Mouse (Mus musculus): Measurements from ENCODE around the gene Cdc42bpg. TPM values are rescaled to one million over a fixed set of nuclear protein-coding genes. Genes with fewer than 3 reads are reported as not detected.

The Cdc42bpg gene
- polyA plus RNA-seq, 1 experiment: 6.9 TPM

- H3K27ac ChIP-seq (ENCODE audit: insufficient read depth, low read depth, low read length): no peak overlapping the region
- TF ChIP-seq CTCF (IDR thresholded peaks at IDR 0.05; ENCODE audit: low read depth, low read length) (peak; percentile 79), POLR2A (IDR thresholded peaks at IDR 0.05; ENCODE audit: borderline replicate concordance, low read depth, low read length) (no peak)
- peaks cover 43% of the 10 kb centered on the region for H3K4me1 ChIP-seq (ENCODE audit: control insufficient read depth, insufficient read depth, low read length)
- H3K4me3 ChIP-seq (ENCODE audit: insufficient read depth, low read length): no peak overlapping the region
Observed at GRCm38 (mm10) chr19:6268170-6268528, 38.1 kb upstream of the Cdc42bpg start.

DNA sequence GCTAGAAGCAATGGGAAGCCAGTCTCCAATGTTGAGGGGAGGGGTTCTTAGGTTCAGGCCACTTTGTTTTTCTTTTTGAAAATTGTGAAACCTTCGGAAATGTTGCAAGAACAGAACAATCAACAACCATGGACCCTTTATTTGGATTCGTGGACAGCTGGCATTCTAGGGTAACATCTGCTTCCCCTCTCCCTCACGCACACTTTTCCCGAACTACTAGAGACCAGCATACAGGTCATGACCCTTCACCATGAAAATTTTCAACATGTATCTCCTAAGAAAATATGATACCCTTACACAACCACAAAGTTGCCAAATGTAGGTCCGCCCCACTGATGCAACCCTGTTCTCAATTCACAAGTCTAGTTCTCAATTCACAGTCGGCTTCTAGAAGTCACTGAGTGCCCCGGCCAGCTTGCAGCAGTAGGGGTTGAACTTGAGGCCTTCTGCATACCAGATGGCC lies 37.6 kb upstream of the Cdc42bpg start:
- Histone ChIP-seq H3K4me1 (ENCODE audit: control insufficient read depth, insufficient read depth, low read length) (peaks cover 48% of the 10 kb centered on the region), H3K27ac (ENCODE audit: insufficient read depth, low read depth, low read length) (no peak overlapping the region), H3K4me3 (ENCODE audit: insufficient read depth, low read length) (no peak overlapping the region)
- no peak for TF ChIP-seq POLR2A (IDR thresholded peaks at IDR 0.05; ENCODE audit: borderline replicate concordance, low read depth, low read length)

DNA sequence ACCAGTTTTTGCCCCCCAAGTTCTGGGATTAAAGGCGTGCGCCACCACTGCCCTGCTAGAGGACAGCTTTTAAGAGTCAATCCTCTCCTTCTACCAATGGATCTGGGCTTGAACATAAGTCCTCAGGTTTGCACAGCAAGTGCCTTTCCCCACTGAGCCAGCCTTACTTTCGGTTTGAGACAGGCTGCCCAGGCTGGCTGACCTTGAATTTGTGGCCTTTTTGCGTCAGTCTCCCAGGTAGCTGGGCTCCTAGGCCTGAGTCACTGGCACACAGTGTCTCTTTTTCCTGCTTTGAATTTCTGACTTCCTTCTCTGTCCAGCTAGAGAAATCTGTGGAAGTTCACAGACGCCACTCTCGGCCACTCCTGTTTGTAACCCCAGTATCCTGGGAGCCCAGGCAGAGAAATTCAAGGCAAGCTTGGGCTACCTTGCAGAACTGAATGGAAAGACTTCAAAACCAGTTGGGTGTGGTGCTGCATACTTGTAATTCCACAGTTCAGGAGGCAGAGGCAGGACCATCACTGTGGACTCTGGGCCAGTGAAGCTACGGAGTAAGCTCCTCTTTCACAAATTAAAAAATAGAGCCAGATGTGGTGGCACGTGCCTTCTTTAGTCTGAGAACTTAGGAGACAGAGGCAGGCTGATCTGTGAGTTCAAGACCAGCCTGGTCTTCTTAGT lies 36.3 kb upstream of the Cdc42bpg start:
- Histone ChIP-seq H3K27ac (ENCODE audit: insufficient read depth, low read depth, low read length) (no peak overlapping the region), H3K4me3 (ENCODE audit: insufficient read depth, low read length) (no peak overlapping the region), H3K4me1 (ENCODE audit: control insufficient read depth, insufficient read depth, low read length) (peaks cover 58% of the 10 kb centered on the region)
- TF ChIP-seq CTCF (IDR thresholded peaks at IDR 0.05; ENCODE audit: low read depth, low read length) (no peak), POLR2A (IDR thresholded peaks at IDR 0.05; ENCODE audit: borderline replicate concordance, low read depth, low read length) (no peak)

DNA sequence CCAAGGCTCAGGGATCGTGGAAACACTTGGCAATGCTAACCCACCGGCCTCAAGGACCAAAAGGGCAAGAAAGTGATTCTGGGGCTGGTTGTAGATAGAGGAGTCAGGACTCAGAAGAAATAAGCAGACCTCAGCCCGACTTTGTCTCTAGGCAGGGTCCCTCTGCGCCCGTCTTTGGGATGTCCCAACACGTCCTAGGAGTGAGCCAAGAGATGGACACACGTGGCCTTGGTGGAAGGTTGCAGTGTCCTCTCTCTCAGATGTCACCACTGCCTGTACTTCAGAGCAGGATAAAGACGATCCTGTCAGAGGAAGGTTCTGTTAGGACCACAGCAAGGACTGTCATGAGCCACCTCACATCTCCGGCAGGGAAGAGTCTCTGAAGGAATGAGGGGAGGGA lies 35.6 kb upstream of the Cdc42bpg start:
- Histone ChIP-seq H3K4me1 (ENCODE audit: control insufficient read depth, insufficient read depth, low read length) (peaks cover 64% of the 10 kb centered on the region), H3K4me3 (ENCODE audit: insufficient read depth, low read length) (no peak overlapping the region), H3K27ac (ENCODE audit: insufficient read depth, low read depth, low read length) (no peak overlapping the region)
- TF ChIP-seq CTCF (IDR thresholded peaks at IDR 0.05; ENCODE audit: low read depth, low read length) (no peak), POLR2A (IDR thresholded peaks at IDR 0.05; ENCODE audit: borderline replicate concordance, low read depth, low read length) (no peak)

DNA sequence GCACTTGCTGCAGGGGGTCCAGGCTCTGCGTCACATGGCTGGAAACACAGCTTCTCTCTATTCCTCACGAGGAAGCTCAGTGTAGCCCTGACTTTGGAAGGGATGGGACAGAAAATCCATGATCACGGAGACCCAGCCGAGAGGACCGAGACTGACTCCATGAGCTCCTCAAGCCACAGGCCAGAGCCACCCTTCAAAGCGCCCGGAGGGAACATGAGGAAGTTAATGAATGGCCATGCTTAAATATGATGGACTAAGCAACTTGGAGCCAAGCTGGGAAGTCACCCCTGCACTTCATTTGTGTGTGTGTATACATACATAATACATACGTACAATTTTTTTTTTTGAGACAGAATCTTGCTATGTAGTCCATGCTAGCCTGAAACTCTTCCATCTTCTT lies 35.0 kb upstream of the Cdc42bpg start:
- Histone ChIP-seq H3K27ac (ENCODE audit: insufficient read depth, low read depth, low read length) (no peak overlapping the region), H3K4me1 (ENCODE audit: control insufficient read depth, insufficient read depth, low read length) (peaks cover 66% of the 10 kb centered on the region), H3K4me3 (ENCODE audit: insufficient read depth, low read length) (no peak overlapping the region)
- TF ChIP-seq POLR2A (IDR thresholded peaks at IDR 0.05; ENCODE audit: borderline replicate concordance, low read depth, low read length): no peak
- no peak for TF ChIP-seq CTCF (IDR thresholded peaks at IDR 0.05; ENCODE audit: low read depth, low read length)

GRCm38 (mm10) chr19:6272053-6272452 lies 34.2 kb upstream of the Cdc42bpg start:
- H3K4me1 ChIP-seq (ENCODE audit: control insufficient read depth, insufficient read depth, low read length): peaks cover 66% of the 10 kb centered on the region
- H3K4me3 ChIP-seq (ENCODE audit: insufficient read depth, low read length): no peak overlapping the region
- H3K27ac ChIP-seq (ENCODE audit: insufficient read depth, low read depth, low read length): no peak overlapping the region
- TF ChIP-seq POLR2A (IDR thresholded peaks at IDR 0.05; ENCODE audit: borderline replicate concordance, low read depth, low read length) (no peak), CTCF (IDR thresholded peaks at IDR 0.05; ENCODE audit: low read depth, low read length) (no peak)

GRCm38 (mm10) chr19:6272738-6273137 lies 33.5 kb upstream of the Cdc42bpg start:
- Histone ChIP-seq H3K4me1 (ENCODE audit: control insufficient read depth, insufficient read depth, low read length) (peaks cover 65% of the 10 kb centered on the region), H3K4me3 (ENCODE audit: insufficient read depth, low read length) (no peak overlapping the region), H3K27ac (ENCODE audit: insufficient read depth, low read depth, low read length) (no peak overlapping the region)
- TF ChIP-seq POLR2A (IDR thresholded peaks at IDR 0.05; ENCODE audit: borderline replicate concordance, low read depth, low read length) (no peak), CTCF (IDR thresholded peaks at IDR 0.05; ENCODE audit: low read depth, low read length) (no peak)

GRCm38 (mm10) chr19:6273592-6273991 lies 32.7 kb upstream of the Cdc42bpg start:
- Histone ChIP-seq H3K4me3 (ENCODE audit: insufficient read depth, low read length) (no peak overlapping the region), H3K4me1 (ENCODE audit: control insufficient read depth, insufficient read depth, low read length) (peaks cover 62% of the 10 kb centered on the region), H3K27ac (ENCODE audit: insufficient read depth, low read depth, low read length) (no peak overlapping the region)
- no peak for TF ChIP-seq CTCF (IDR thresholded peaks at IDR 0.05; ENCODE audit: low read depth, low read length)
- no peak for TF ChIP-seq POLR2A (IDR thresholded peaks at IDR 0.05; ENCODE audit: borderline replicate concordance, low read depth, low read length)

DNA sequence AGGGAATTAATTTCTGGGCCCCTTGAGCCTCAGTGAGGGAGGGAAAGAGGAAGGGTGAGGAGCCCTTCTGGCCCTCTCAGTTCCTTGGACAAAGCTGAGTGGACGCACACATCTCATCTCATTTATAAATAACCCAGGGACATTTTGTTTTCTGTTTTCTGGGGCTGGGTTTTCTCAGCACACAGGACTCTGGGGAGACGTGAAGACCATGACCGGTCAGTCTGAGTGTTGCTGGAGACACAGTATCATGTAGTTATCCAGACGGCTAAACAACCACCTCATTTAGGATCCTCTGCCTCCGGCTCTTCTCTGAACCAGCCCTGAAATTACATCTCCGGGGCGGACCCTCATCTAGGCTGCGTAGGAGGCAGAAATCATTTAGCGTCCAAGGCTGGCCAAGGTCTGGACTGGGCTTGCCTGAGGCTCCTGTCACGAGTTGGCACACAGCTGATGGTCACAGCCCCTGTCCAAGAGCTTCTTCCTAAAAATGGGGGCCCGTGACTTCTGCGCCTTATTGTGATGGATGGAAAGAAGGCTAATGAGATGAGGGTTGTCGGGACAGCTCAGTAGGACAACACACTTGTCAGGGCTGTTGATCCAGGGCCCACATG lies 32.2 kb upstream of the Cdc42bpg start:
- H3K27ac ChIP-seq (ENCODE audit: insufficient read depth, low read depth, low read length): no peak overlapping the region
- no peak overlapping the region for H3K4me3 ChIP-seq (ENCODE audit: insufficient read depth, low read length)
- TF ChIP-seq CTCF (IDR thresholded peaks at IDR 0.05; ENCODE audit: low read depth, low read length): no peak
- TF ChIP-seq POLR2A (IDR thresholded peaks at IDR 0.05; ENCODE audit: borderline replicate concordance, low read depth, low read length): no peak
- H3K4me1 ChIP-seq (ENCODE audit: control insufficient read depth, insufficient read depth, low read length): peaks cover 64% of the 10 kb centered on the region

DNA sequence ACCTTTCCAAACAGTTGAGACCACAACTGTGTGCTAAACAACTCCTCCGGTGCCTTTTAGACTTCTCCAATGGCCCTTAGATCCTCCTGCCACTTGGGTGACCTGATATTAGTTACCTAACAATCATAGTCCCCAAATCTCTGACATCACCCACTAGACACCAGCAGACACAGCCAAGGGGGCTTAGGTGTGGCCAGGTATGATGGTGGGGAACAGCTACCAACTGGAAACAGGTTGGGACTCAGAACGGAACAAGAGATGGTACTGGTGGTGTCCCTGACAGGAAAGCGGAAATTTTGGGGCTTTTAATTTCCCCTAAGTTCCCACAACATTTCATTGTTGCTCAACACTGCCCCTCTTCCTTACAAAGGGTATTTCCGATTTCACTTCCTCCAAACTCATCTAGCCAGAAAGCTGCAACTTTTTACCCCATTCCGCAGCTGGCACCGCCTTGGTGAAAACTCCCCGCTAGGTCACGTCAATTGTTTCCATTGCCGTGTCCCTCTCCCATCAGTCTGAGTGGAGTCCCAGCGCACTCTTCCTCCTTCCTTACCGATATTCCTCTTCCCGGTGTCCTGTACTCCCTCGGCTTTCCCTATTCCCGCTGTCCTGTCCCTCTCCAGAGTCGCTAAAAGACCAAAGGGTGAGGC lies 30.4 kb upstream of the Cdc42bpg start:
- TF ChIP-seq POLR2A (IDR thresholded peaks at IDR 0.05; ENCODE audit: borderline replicate concordance, low read depth, low read length) (no peak), CTCF (IDR thresholded peaks at IDR 0.05; ENCODE audit: low read depth, low read length) (0 out of 2 replicates have a peak, but pooled peaks have one; percentile 5)
- Histone ChIP-seq H3K27ac (ENCODE audit: insufficient read depth, low read depth, low read length) (peak overlapping the region; percentile 89), H3K4me1 (ENCODE audit: control insufficient read depth, insufficient read depth, low read length) (peaks cover 63% of the 10 kb centered on the region), H3K4me3 (ENCODE audit: insufficient read depth, low read length) (peak overlapping the region; percentile 56)
